Mouse (Mus musculus) intestine, postnatal 0 days (tissue): Measurements from ENCODE around the gene Amigo2. TPM values are rescaled to one million over a fixed set of nuclear protein-coding genes. Genes with fewer than 3 reads are reported as not detected.

Experiments
- ATAC-seq: fragments of 200-750 bp; cut with Nextera tagmentation; 2 replicates; pipeline ENCODE4 v1.8.0; 2017; ENCODE audit warnings: mild to moderate bottlenecking, moderate TSS enrichment, moderate library complexity
- H3K27ac ChIP-seq: fragments of 300-500 bp; sonication (generic); 2 replicates; pipeline ENCODE4 v1.5.1; 2014; ENCODE audit warnings: mild to moderate bottlenecking, low read depth, low read length, moderate library complexity
- H3K27me3 ChIP-seq: fragments of 300-500 bp; sonication (generic); replicated peaks from 2 replicates; pipeline ENCODE4 v1.6.1; 2014; ENCODE audit warnings: low read length, mixed read lengths; ENCODE audit not compliant: control insufficient read depth, insufficient read depth
- H3K36me3 ChIP-seq: fragments of 300-500 bp; sonication (generic); 2 replicates; pipeline ENCODE4 v1.6.1; 2014; ENCODE audit warnings: mild to moderate bottlenecking, moderate library complexity; ENCODE audit not compliant: control insufficient read depth, insufficient read depth
- H3K4me1 ChIP-seq: fragments of 300-500 bp; sonication (generic); replicated peaks from 2 replicates; pipeline ENCODE4 v1.6.1; 2014; ENCODE audit warnings: antibody characterized with exemption, low read length, mixed read lengths; ENCODE audit not compliant: control insufficient read depth, insufficient read depth
- H3K4me2 ChIP-seq: fragments of 300-500 bp; sonication (generic); replicated peaks from 2 replicates; pipeline ENCODE4 v1.6.1; 2014; ENCODE audit warnings: low read depth, mild to moderate bottlenecking, moderate library complexity
- H3K4me3 ChIP-seq: fragments of 300-500 bp; sonication (generic); 2 replicates; pipeline ENCODE4 v1.5.1; 2014; ENCODE audit warnings: low read depth, low read length
- H3K9ac ChIP-seq: fragments of 300-500 bp; sonication (generic); 2 replicates; pipeline ENCODE4 v1.6.1; 2014; ENCODE audit warnings: mild to moderate bottlenecking, low read depth, low read length
- H3K9me3 ChIP-seq: fragments of 300-500 bp; sonication (generic); 2 replicates; pipeline ENCODE4 v1.6.1; 2016; ENCODE audit warnings: mixed run types; ENCODE audit not compliant: control insufficient read depth
- CTCF ChIP-seq: sonication (generic); IDR thresholded peaks from 2 replicates; pipeline ENCODE4 v1.5.1; 2016; ENCODE audit warnings: low read depth, mild to moderate bottlenecking, control low read depth, antibody characterized with exemption, moderate library complexity
- WGBS: fragments of 180-500 bp; shearing (Covaris S2); extraction: QIAGEN DNeasy Blood & Tissue Kit; methylation state at CpG from one replicate; pipeline ENCODE4 v1.1.7; 2014; 5-methylcytosine and 5-hydroxymethylcytosine counted together
- polyA plus RNA-seq: library from polyadenylated mRNA; unstranded; fragments of >200 nt; fragmentation: Nextera tagmentation; extraction: Ambion mirVana; gene quantifications from 2 replicates; pipeline ENCODE4 v1.2.1, GENCODE M21; 2015

Amigo2 gene
- polyA plus RNA-seq = 4.7 and 4.9 TPM in 2 replicates

DNA sequence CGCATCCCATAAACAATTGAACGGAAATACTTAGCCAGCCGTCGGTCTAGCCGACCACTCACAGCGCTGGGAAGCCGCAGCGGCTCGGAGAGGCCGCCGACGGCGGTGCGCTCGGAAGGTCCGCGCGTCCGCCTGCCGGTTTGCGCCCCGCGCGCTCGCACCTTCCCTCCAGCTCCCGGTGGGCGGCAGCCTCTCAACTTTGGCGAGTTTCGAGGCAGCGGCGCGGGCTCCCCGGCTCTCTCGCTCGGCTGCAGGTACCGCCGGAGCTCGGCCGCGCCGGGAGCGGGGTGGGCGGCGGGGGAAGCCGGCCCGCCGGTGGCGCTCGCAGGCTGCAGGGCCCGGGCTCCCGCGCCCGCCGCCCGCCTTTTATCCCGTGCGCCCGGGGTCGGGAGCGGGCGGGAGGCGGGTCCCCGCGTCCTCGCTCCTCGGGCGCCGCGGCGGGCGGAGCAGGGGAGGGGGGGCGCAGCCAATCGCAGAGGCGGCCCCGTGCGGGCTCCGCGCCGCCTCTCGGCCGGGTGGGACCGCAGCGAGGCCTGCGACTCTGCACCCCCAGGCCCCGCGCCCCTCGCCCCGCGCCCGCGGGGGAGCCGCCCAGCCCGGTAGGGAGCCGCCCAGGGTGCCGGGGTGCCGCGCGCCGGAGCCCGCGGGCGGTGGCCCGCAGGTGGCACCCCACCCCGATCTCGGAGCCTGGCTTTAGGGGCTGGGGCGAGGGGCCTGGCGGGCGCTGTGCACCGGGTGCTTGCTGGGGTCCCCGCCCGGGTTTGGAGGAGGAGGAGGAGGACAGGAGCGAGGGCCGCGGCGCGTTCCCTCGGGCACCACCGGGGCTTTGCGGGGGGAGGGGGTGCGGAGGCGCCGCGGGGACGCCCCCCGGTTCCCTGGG is at the start of gene Amigo2, which contains the start of gene Pced1b:
Gene Amigo2, minus strand, starts transcription at position 377 of the 880 bp plus-strand sequence.
Gene Pced1b, plus strand, starts transcription at position 197 of the 880 bp plus-strand sequence.
- Histone ChIP-seq H3K9me3 (no peaks in the 10 kb centered on the region), H3K27ac (peak within 1 kb of the TSS; percentile 77), H3K4me1 (no peaks in the 10 kb centered on the region), H3K9ac (peak within 1 kb of the TSS; percentile 85), H3K36me3 (no peaks in the 10 kb centered on the region), H3K27me3 (peaks cover 29% of the 10 kb centered on the region), H3K4me3 (peak within 1 kb of the TSS; percentile 71), H3K4me2 (peak within 1 kb of the TSS; percentile 98)
- WGBS = under 1% methylated on average over 95 of the region's 125 CpGs
- ATAC-seq = peak; percentile 55
- TF ChIP-seq CTCF = peak; percentile 27

DNA sequence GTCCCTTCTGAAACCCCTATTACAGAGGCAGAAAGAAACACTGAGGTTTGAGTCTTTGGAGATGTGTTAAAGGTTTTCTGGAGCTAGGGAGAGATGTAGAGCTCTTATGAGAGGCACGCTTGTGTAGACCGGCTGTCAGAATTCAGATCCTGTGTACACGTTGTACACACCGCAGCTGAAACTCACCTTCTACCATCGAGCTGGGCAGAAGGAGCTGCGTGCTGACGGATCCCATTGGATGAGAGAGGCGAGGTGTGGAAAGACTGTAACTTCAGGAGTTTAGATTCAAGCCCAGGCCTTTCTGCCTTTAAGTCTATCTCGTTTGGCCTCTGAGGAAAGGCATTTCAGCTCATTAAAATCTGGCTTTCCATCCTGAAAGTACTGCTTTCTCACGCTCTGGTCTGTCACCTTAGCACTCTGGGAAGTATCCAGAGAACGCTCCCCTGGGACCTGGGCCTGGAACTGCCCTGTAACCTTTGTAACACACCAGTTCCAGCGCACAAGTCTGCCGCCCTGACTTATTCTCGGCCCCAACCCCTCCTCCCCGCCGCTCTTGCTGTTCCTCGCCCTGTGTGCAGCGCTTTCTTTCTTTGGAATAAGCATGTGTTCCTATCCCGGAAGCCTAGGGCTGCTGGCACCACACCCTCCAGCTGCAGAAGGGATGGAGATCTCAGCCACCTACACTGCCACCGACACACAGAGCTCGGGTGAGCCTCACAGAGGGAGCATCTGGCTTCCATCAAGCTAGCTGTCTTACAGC is 44.4 kb upstream of the Amigo2 start:
- no peaks in the 10 kb centered on the region for H3K27me3 ChIP-seq
- H3K27ac ChIP-seq = no peak overlapping the region
- ATAC-seq = no peak
- no peaks in the 10 kb centered on the region for H3K36me3 ChIP-seq
- 79% methylated on average over 21 of the region's 21 CpGs for WGBS
- H3K4me3 ChIP-seq = no peak overlapping the region
- TF ChIP-seq CTCF = no peak
- H3K4me1 ChIP-seq = no peaks in the 10 kb centered on the region
- H3K9ac ChIP-seq = no peak overlapping the region
- no peak overlapping the region for H3K4me2 ChIP-seq
- H3K9me3 ChIP-seq = no peaks in the 10 kb centered on the region

DNA sequence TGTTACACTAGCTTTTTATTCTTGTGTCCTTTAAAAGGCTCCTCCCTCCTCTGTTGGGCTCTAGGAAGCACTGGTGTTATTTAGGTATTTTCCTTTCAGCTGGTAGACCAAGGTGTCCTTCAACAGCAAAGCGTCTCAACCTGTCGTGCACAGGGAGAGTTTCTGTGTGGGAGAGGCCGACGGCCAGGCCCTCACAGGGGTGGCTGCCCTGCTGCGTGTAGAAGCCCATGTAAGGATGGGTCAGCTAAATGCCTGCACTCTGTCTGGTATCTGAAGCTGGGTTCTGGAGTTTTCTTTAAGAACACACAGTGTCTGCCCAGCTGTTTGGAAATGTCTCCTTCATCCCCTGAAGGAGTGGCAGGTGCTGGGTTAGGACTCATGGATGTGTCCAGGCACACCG is 43.3 kb upstream of the Amigo2 start:
- no peak overlapping the region for H3K9ac ChIP-seq
- no peak overlapping the region for H3K4me3 ChIP-seq
- H3K4me2 ChIP-seq = no peak overlapping the region
- no peaks in the 10 kb centered on the region for H3K9me3 ChIP-seq
- H3K36me3 ChIP-seq = no peaks in the 10 kb centered on the region
- H3K27me3 ChIP-seq = no peaks in the 10 kb centered on the region
- 93% methylated on average over 6 of the region's 6 CpGs for WGBS
- no peak overlapping the region for H3K27ac ChIP-seq
- TF ChIP-seq CTCF = no peak
- no peaks in the 10 kb centered on the region for H3K4me1 ChIP-seq
- no peak for ATAC-seq

DNA sequence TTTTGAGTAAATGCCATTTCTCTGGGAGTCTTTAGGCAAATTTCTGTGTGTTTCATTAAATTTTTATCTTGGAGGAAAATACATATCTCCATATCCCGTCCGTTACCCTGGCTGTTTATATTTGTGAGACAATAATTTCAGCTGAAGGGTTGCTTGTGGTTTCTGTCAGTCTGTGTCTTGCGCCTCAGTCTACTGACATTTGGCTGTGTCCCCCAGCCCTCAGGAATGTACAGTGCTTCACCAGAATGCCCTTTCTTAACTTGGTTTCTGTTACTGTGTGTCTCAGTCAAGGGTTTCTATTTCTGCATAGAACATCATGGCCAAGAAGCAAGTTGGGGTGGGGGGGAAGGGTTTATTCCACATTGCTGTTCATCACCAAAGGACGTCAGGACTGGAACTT is 42.1 kb upstream of the Amigo2 start:
- 73% methylated on average over 4 of the region's 4 CpGs for WGBS
- H3K9me3 ChIP-seq = no peaks in the 10 kb centered on the region
- no peak for TF ChIP-seq CTCF

DNA sequence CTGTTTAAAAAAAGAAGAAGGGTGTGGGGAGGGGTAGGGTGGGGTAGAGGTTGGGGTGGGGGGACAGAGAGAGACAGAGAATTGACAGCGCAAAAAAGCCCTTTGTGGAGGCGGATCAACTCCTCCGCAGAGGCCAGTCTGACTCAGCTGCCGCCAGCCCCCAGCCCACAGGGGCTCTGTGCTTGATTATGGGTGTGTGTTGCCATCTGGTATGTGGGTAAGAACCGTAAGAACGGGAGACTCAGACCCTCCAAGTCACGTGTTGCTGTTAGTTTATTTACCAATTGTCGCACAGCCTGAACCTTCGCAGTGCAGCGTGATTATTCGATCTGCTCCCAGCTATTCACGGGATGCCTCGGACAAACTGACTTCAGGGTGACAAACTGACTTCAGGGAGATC is 41.6 kb upstream of the Amigo2 start:
- Histone ChIP-seq H3K36me3 (no peaks in the 10 kb centered on the region), H3K4me2 (no peak overlapping the region), H3K27me3 (no peaks in the 10 kb centered on the region), H3K9ac (no peak overlapping the region), H3K4me3 (no peak overlapping the region), H3K27ac (no peak overlapping the region), H3K4me1 (no peaks in the 10 kb centered on the region), H3K9me3 (no peaks in the 10 kb centered on the region)
- WGBS = 78% methylated on average over 13 of the region's 13 CpGs
- TF ChIP-seq CTCF = no peak
- ATAC-seq = no peak

More for the DNA sequence above, 42.1 kb upstream of the Amigo2 start:
- Histone ChIP-seq H3K9ac (no peak overlapping the region), H3K36me3 (no peaks in the 10 kb centered on the region), H3K27me3 (no peaks in the 10 kb centered on the region), H3K4me1 (no peaks in the 10 kb centered on the region), H3K4me3 (no peak overlapping the region), H3K27ac (no peak overlapping the region), H3K4me2 (no peak overlapping the region)
- ATAC-seq = no peak

DNA sequence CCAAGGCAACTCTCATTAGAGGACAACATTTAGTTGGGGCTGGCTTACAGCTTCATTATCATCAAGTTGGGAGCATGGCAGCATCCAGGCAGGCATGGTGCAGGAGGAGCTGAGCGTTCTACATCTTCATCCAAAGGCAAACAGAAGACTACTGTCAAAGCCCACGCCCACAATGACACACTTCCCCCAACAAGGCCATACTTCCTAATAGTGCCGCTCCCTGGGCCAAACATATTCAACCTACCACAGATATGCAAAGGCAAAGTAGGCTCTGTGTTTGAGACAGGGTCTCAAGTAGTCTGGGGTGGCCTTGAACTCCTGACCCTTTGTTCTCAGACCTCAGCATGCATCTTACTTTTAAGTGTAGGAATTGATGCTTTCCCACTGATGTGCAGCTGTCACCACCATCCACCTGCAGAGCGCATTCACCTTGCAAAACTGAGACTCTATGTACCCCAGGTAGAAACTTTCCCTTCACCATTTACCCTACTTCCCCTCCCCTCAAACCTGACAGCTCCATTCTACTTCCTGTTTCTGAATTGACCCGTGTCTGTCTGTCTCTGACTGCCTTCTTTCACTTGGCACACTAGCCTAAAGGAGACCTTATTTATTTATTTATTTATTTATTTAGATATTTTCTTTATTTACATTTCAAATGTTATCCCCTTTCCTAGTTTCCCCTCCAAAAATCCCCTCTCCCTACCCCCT is 40.5 kb upstream of the Amigo2 start:
- no peak overlapping the region for H3K9ac ChIP-seq
- no peaks in the 10 kb centered on the region for H3K9me3 ChIP-seq
- H3K27ac ChIP-seq = no peak overlapping the region
- H3K4me1 ChIP-seq = no peaks in the 10 kb centered on the region
- WGBS = 84% methylated on average over 5 of the region's 5 CpGs
- no peak overlapping the region for H3K4me2 ChIP-seq
- no peak for TF ChIP-seq CTCF
- H3K36me3 ChIP-seq = no peaks in the 10 kb centered on the region
- H3K4me3 ChIP-seq = no peak overlapping the region
- no peaks in the 10 kb centered on the region for H3K27me3 ChIP-seq
- ATAC-seq = no peak
